Mouse (Mus musculus) Patski (cell line): ENCODE data around the gene Agap1. TPM values are rescaled to one million over a fixed set of nuclear protein-coding genes. Genes with fewer than 3 reads are reported as not detected.
A peak's percentile ranks its signal among the peaks of the same experiment; 100 is the strongest.

Experiments used
- ATAC-seq: fragments of 100-300 bp; one replicate; pipeline ENCODE4 v1.8.0; 2021
- CTCF ChIA-PET: fragments of 350-600 bp; sonication (Branson Sonifier 250); formaldehyde crosslinking; loops from one replicate; lab custom pipeline; 2022; ENCODE audit warnings: inconsistent platforms; lab: Charles Lee
- POLR2A ChIA-PET: fragments of 350-600 bp; sonication (Branson Sonifier 250); formaldehyde crosslinking; loops from one replicate; lab custom pipeline; 2022; ENCODE audit warnings: antibody characterized with exemption, inconsistent platforms; lab: Charles Lee
- DNase-seq: peaks from one replicate; pipeline ENCODE4 v3.0.0-alpha.2; 2011; ENCODE audit warnings: low read depth, low spot score
- H3K27me3 ChIP-seq: fragments of 371-371 bp; one replicate; pipeline ENCODE4 v1.5.1; 2021
- CTCF ChIP-seq: fragments of 100-300 bp; IDR thresholded peaks from one replicate; pipeline ENCODE4 v1.5.1; 2021
- in situ Hi-C: fragments of 300-500 bp; cut with MboI; formaldehyde crosslinking; loops from 3 replicates; pipeline ENCODE4 v1.11.1; 2018; ENCODE audit warnings: low pct_unique_long_range_greater_than_20kb, mixed read lengths
- polyA plus RNA-seq: library from polyadenylated mRNA; unstranded; gene quantifications from one replicate; pipeline ENCODE4 v1.2.3, GENCODE M21; 2021

Agap1 gene
- polyA plus RNA-seq, 1 experiment from 2014 or later = 32.3 TPM

GRCm38 (mm10) chr1:89746171-89746570 lies 291.6 kb downstream of the Agap1 start:
- in situ Hi-C loops = no loop called here
- POLR2A ChIA-PET = interaction anchor here (0.6 kb wide), 1 partner anchor 181 kb away, joined by 3 read pairs; no protein-coding TSS in a partner anchor
- CTCF ChIA-PET = interaction anchor here (1.1 kb wide), 1 partner anchor 15 kb away, joined by 4 read pairs; no protein-coding TSS in a partner anchor
- H3K27me3 ChIP-seq = no peaks in the 10 kb centered on the region
- no peak for ATAC-seq
- DNase-seq = no peak
- TF ChIP-seq CTCF = no peak

- CTCF ChIA-PET = interaction anchor here (0.8 to 1.3 kb wide), 4 partner anchors 11 to 40 kb away, joined by 3 to 5 read pairs (median 4); no protein-coding TSS in a partner anchor
- DNase-seq (no peak), ATAC-seq (no peak)
Observed at GRCm38 (mm10) chr1:89749666-89750065, 295.1 kb downstream of the Agap1 start.

GRCm38 (mm10) chr1:89750495-89750894 lies 295.9 kb downstream of the Agap1 start:
- TF ChIP-seq CTCF = no peak
- ATAC-seq (no peak), DNase-seq (no peak)
- H3K27me3 ChIP-seq = no peaks in the 10 kb centered on the region
- ChIA-PET POLR2A (no interaction called here), CTCF (interaction anchor here (0.9 kb wide), 1 partner anchor 10 kb away, joined by 4 read pairs; no protein-coding TSS in a partner anchor)
- in situ Hi-C loops = no loop called here

More at GRCm38 (mm10) chr1:89749666-89750065, 295.1 kb downstream of the Agap1 start:
- no peaks in the 10 kb centered on the region for H3K27me3 ChIP-seq
- POLR2A ChIA-PET = no interaction called here
- in situ Hi-C loops = no loop called here
- TF ChIP-seq CTCF = no peak

- ChIA-PET CTCF (no interaction called here), POLR2A (no interaction called here)
- no peak for TF ChIP-seq CTCF
- ATAC-seq (no peak), DNase-seq (no peak)
- in situ Hi-C loops = no loop called here
- no peaks in the 10 kb centered on the region for H3K27me3 ChIP-seq
Observed at GRCm38 (mm10) chr1:89750921-89751320, 296.3 kb downstream of the Agap1 start.

- in situ Hi-C loops = no loop called here
- ChIA-PET CTCF (no interaction called here), POLR2A (no interaction called here)
- no peaks in the 10 kb centered on the region for H3K27me3 ChIP-seq
- ATAC-seq (no peak), DNase-seq (no peak)
- no peak for TF ChIP-seq CTCF
Observed at GRCm38 (mm10) chr1:89751344-89751743, 296.7 kb downstream of the Agap1 start.

- no peak for ATAC-seq
- POLR2A ChIA-PET = no interaction called here
Observed at GRCm38 (mm10) chr1:89752659-89753058, 298.1 kb downstream of the Agap1 start.

GRCm38 (mm10) chr1:89755358-89755757 lies 300.8 kb downstream of the Agap1 start:
- DNase-seq (no peak), ATAC-seq (no peak)
- in situ Hi-C loops = no loop called here
- CTCF ChIA-PET = no interaction called here
- POLR2A ChIA-PET = no interaction called here
- H3K27me3 ChIP-seq = no peaks in the 10 kb centered on the region
- no peak for TF ChIP-seq CTCF

More at GRCm38 (mm10) chr1:89752659-89753058, 298.1 kb downstream of the Agap1 start:
- no peak for DNase-seq
- CTCF ChIA-PET = no interaction called here
- in situ Hi-C loops = no loop called here
- H3K27me3 ChIP-seq = no peaks in the 10 kb centered on the region
- no peak for TF ChIP-seq CTCF

GRCm38 (mm10) chr1:89756387-89756786 lies 301.8 kb downstream of the Agap1 start:
- POLR2A ChIA-PET = no interaction called here

GRCm38 (mm10) chr1:89757545-89757944 lies 302.9 kb downstream of the Agap1 start:
- in situ Hi-C loops = no loop called here
- H3K27me3 ChIP-seq = no peaks in the 10 kb centered on the region
- ATAC-seq (no peak), DNase-seq (no peak)
- ChIA-PET POLR2A (no interaction called here), CTCF (interaction anchor here (1.3 kb wide), 1 partner anchor 14 kb away, joined by 3 read pairs; no protein-coding TSS in a partner anchor)
- peak; percentile 68 for TF ChIP-seq CTCF

More at GRCm38 (mm10) chr1:89756387-89756786, 301.8 kb downstream of the Agap1 start:
- CTCF ChIA-PET = interaction anchor here (1.3 kb wide), 1 partner anchor 13 kb away, joined by 3 read pairs; no protein-coding TSS in a partner anchor
- H3K27me3 ChIP-seq = no peaks in the 10 kb centered on the region
- DNase-seq (no peak), ATAC-seq (no peak)
- TF ChIP-seq CTCF = no peak
- in situ Hi-C loops = no loop called here

- CTCF ChIA-PET = interaction anchor here (1.1 kb wide), 2 partner anchors 9 to 168 kb away, joined by 3 read pairs; no protein-coding TSS in a partner anchor
- no peak for ATAC-seq
- no peak for TF ChIP-seq CTCF
- H3K27me3 ChIP-seq = no peaks in the 10 kb centered on the region
- no peak for DNase-seq
- in situ Hi-C loops = no loop called here
- POLR2A ChIA-PET = no interaction called here
Observed at GRCm38 (mm10) chr1:89763912-89764311, 309.3 kb downstream of the Agap1 start.

GRCm38 (mm10) chr1:89766891-89767290 lies 312.3 kb downstream of the Agap1 start:
- POLR2A ChIA-PET = no interaction called here
- in situ Hi-C loops = no loop called here
- ATAC-seq (no peak), DNase-seq (no peak)
- H3K27me3 ChIP-seq = no peaks in the 10 kb centered on the region
- TF ChIP-seq CTCF = no peak
- CTCF ChIA-PET = no interaction called here
